In genomic region chrX:10857089-10857488, GRCm38 (mm10) we compare ENCODE assay signal across 18 mouse cellular contexts.
DNase-seq lines count a peak whose midpoint lies in the region; ATAC-seq and TF ChIP-seq lines count a peak whose summit lies in the region.
"Had no signal": no experiment of that assay in that cellular context is flagged by ENCODE, and none has a peak within 500 bp of the region (broad histone marks: within the 10 kb centered on the region; RNA-seq: fewer than 3 reads in every experiment).

No protein-coding gene starts in this region.

- TF ChIP-seq CTCF in bone marrow macrophage, adult 2 months (IDR thresholded peaks at IDR 0.05; ENCODE audit: low read depth, low read length), result no peak

- peak overlapping the region; percentile 39; the same call in 1 of the 2 replicates for H3K27ac ChIP-seq in heart, embryonic 16.5 days (ENCODE audit: low read length)
- H3K27ac ChIP-seq in bone marrow macrophage, adult 2 months (ENCODE audit: insufficient read depth, low read depth, low read length), result peak overlapping the region; percentile 98
- H3K27ac ChIP-seq: gastrocnemius, adult 2 months; heart, embryonic 13.5 days; hindbrain, embryonic 15.5 days; liver, embryonic 14.5 days had no signal

- H3K36me3 ChIP-seq in heart, embryonic 16.5 days (ENCODE audit: control insufficient read depth, insufficient read depth), result no peaks in the 10 kb centered on the region
- H3K36me3 ChIP-seq: heart, embryonic 13.5 days; hindbrain, embryonic 15.5 days had no signal

- no peak overlapping the region for H3K4me3 ChIP-seq in heart, embryonic 16.5 days (ENCODE audit: low read length)
- H3K4me3 ChIP-seq in bone marrow macrophage, adult 2 months (ENCODE audit: insufficient read depth, low read length), result no peak overlapping the region
- H3K4me3 ChIP-seq: gastrocnemius, adult 2 months; heart, embryonic 13.5 days; hindbrain, embryonic 15.5 days had no signal

- H3K4me2 ChIP-seq in heart, embryonic 16.5 days (ENCODE audit: low read depth, low read length), result no peak overlapping the region
- H3K4me2 ChIP-seq: heart, embryonic 13.5 days; hindbrain, embryonic 15.5 days; midbrain, embryonic 11.5 days had no signal

- H3K4me1 ChIP-seq in heart, embryonic 16.5 days (ENCODE audit: control insufficient read depth, insufficient read depth, low read length), result no peaks in the 10 kb centered on the region
- peaks cover 17% of the 10 kb centered on the region for H3K4me1 ChIP-seq in bone marrow macrophage, adult 2 months (ENCODE audit: control insufficient read depth, insufficient read depth, low read length)
- H3K4me1 ChIP-seq: heart, embryonic 13.5 days; hindbrain, embryonic 15.5 days had no signal

- H3K9ac ChIP-seq in heart, embryonic 16.5 days (ENCODE audit: low read length), result no peak overlapping the region
- H3K9ac ChIP-seq: heart, embryonic 13.5 days; hindbrain, embryonic 15.5 days; liver, embryonic 14.5 days had no signal

- DNase-seq in heart, postnatal 4 days, result no peak
- DNase-seq in layer of hippocampus, adult 9-11 months, result peak; percentile 41
- DNase-seq in layer of hippocampus, adult 9-10 months (ENCODE audit: low spot score), result no peak
- DNase-seq in lung, postnatal 36 days, result peak; percentile 10
- no peak for DNase-seq in Muller cell, postnatal 12 days (ENCODE audit: inconsistent ontology term)
- no peak for DNase-seq in retina, embryonic 14.5 days (ENCODE audit: low spot score)
- DNase-seq: adrenal gland, postnatal 25 days; cerebellum, adult 9-10 months; gastrocnemius, adult 2 months; right cerebral cortex, postnatal 25 days; thymus, postnatal 25 days had no signal

- no peaks in the 10 kb centered on the region for H3K9me3 ChIP-seq in heart, embryonic 16.5 days (replicated peaks; ENCODE audit: control insufficient read depth, low read length)
- H3K9me3 ChIP-seq: heart, embryonic 13.5 days; hindbrain, embryonic 15.5 days had no signal

- WGBS in heart, embryonic 16.5 days, result 53% methylated on average over 6 of the region's 6 CpGs

- H3K27me3 ChIP-seq in heart, embryonic 16.5 days (ENCODE audit: control insufficient read depth, insufficient read depth, low read length), result no peaks in the 10 kb centered on the region
- H3K27me3 ChIP-seq: hindbrain, embryonic 15.5 days had no signal

- no peak for ATAC-seq in heart, embryonic 16.5 days (replicated peaks; ENCODE audit: extremely low read depth, insufficient read depth, low FRiP score)
- ATAC-seq: intestine, embryonic 16.5 days had no signal

- no peak for TF ChIP-seq POLR2A in bone marrow macrophage, adult 2 months (IDR thresholded peaks at IDR 0.05; ENCODE audit: borderline replicate concordance, low read depth, low read length)

Comparison
In these comparisons a context has a peak if more than half of its experiments do, and no peak if none do; other contexts are left out.
1. DNase-seq: peak in layer of hippocampus, adult 9-11 months (single experiment) and lung, postnatal 36 days (single experiment); none in heart, postnatal 4 days (single experiment), layer of hippocampus, adult 9-10 months (single experiment), Muller cell, postnatal 12 days (single experiment) and retina, embryonic 14.5 days (single experiment).